Mouse (Mus musculus) ES-Bruce4 (cell line): Measurements from ENCODE around the gene Hrh3.
A peak's percentile ranks its signal among the peaks of the same experiment; 100 is the strongest.

ENCODE experiments used
- CTCF ChIP-seq: IDR thresholded peaks from one replicate; pipeline ENCODE4 v1.8.1; 2011; ENCODE audit warnings: low read depth, low read length
- EP300 ChIP-seq: IDR thresholded peaks from 2 replicates; pipeline ENCODE4 v1.6.1; 2011; ENCODE audit warnings: low read depth, low read length; ENCODE audit not compliant: insufficient read depth

DNA sequence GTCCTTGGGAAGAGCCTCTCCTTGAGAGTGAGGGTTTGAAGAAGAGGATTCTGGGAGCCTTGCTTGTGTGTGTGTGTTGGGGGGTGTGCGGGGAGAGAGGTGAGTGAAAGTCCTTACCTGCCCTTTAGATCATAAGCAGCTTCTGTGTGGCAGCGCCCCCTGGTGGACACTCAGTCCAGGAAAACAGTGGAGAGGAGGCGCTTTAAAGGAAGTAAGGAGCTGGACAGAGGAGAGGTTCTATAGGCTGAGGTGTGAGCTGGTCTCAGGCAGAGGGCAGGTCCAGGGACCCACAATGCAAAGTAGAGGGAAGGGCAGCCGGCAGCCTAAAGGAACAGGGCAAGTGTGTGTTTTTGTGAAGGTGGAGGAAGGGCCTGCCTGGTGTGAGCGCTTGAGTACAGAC is 53.3 kb downstream of the Hrh3 start:
- no peak for TF ChIP-seq EP300
- TF ChIP-seq CTCF, result peak; percentile 92
